Mouse (Mus musculus): Measurements from ENCODE around the gene Midn.

Gene Midn

DNA sequence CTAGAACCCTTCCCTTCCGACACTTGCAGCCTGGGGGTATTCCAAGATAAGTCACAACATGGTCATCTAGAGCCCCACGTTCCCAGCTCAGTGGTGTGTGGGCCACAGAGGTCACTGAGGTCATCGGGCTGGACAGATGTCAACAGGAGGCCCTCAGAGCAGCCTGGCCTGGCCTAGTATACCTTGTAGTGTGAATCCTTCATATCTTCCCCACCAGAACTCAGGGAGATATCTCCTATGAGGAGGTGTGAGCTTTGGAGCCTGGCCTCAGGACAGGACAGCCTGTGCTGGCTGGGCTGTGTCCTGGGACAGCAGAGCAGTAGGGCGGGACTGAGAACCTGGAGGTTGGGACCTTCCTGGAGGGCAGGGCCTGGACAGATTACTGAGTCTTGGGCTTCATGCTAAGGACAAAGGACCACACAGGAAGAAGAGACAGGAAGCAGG, 1.5 kb upstream of the Midn start:
- TF ChIP-seq GATA4 (IDR thresholded peaks at IDR 0.05; ENCODE audit: insufficient replicate concordance, low read length): peak; percentile 79; the same call in 1 of the 2 replicates

DNA sequence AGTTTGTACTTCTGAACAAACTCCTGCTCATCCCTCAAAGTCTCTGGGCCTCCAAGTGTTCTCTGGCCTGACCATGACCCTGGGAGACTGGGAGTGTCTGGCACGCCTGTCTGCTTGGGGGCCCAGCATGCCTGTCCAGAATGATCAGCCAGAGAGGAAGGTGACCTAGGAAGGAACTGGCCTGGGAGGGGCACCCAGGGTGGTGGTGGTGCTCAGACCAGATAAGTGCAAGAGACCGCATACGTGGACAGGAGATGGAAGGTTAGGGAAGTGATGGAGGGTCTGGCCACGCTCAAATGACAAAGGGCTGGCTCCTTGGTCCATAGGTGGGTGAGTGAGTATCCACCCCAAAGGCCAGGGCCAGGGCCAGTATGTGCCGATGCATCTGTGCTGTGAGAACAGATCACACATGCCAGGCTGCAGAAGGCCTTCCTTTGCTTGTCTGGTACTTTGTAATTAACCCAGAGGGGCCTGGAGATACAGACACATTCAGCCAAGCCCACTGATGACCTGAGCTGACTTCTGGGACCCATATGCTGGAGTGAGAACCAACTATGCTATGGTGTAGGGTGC, 840 bp upstream of the Midn start:
- no peak for TF ChIP-seq GATA4 (IDR thresholded peaks at IDR 0.05; ENCODE audit: insufficient replicate concordance, low read length)

DNA sequence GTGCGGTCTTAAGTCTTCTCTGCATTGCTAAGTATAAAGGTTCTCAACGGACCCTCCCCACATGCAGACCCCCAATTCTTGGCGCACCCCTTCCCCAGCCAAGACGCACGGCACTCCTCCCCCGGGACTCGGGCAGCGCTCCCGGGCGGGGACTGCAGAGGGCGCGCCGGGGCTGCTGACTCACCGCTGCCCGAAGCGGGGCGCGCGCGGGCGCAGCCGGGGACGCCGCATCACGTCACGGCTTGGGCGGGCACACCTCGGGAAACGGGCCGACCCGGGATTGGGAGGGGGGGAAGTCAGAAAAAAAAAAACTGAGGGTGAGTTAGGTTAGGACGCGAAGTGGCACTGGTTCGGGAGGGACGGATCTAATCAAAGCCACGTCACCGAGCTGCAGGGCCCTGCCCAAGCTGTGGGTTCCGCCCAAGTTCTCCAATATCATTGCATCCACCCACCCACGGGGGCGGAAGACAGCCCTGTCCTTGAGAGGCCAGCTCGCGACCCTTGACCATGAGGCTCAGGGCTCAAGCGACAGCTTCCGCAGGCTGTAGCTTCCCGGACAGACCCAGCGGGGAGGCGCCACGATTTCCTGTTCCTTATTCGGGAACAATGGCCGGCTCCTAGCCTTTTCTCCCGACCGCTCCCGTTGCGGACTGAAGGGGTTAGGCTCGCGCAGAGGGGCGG, 678 bp downstream of the Midn start:
- peak; percentile 73; the same call in 1 of the 2 replicates for TF ChIP-seq GATA4 (IDR thresholded peaks at IDR 0.05; ENCODE audit: insufficient replicate concordance, low read length)

DNA sequence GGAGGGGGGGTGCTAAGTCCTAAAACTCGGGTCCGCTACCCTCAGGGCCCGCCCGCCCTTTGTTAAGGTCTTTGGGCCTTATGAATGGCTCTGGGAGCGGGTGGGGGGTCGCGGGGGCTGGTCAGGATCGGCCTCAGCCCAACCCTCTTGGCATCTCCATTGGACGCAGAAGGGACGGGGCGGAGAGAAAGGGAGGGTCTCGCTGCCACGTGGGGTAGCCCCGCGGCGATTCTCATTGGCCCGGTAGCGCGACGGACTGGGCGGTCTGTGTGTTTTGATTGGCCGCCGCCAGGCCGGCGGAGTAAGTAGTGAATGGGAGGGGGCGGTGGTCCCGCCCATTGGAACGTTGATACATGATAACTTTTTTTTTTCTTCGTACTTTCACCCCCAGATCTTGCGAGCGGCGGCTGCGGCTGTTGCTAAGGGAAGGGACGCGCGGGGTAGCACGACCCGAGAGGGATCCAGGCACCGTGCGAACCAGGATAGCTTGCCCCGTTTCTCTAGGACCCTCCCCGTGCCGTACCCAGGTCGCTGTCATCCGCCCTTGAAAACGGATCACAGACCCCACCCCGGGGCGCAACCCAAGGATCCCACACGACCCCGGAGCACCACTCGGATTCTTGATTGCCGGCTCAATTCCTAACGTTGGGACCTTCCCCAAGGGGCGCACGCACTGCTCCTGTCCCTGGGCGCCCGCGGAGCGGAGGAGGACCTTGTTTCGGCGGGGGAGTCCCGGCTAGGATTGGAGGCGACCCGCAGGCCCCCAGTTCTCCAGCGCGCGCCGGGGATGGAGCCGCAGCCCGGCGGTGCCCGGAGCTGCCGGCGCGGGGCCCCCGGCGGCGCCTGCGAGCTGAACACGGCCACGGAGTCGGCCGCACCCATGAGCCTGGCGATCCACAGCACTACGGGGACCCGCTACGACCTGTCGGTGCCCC, 1.5 kb downstream of the Midn start:
- TF ChIP-seq GATA4 (IDR thresholded peaks at IDR 0.05; ENCODE audit: insufficient replicate concordance, low read length): peak; percentile 48; the same call in 1 of the 2 replicates

DNA sequence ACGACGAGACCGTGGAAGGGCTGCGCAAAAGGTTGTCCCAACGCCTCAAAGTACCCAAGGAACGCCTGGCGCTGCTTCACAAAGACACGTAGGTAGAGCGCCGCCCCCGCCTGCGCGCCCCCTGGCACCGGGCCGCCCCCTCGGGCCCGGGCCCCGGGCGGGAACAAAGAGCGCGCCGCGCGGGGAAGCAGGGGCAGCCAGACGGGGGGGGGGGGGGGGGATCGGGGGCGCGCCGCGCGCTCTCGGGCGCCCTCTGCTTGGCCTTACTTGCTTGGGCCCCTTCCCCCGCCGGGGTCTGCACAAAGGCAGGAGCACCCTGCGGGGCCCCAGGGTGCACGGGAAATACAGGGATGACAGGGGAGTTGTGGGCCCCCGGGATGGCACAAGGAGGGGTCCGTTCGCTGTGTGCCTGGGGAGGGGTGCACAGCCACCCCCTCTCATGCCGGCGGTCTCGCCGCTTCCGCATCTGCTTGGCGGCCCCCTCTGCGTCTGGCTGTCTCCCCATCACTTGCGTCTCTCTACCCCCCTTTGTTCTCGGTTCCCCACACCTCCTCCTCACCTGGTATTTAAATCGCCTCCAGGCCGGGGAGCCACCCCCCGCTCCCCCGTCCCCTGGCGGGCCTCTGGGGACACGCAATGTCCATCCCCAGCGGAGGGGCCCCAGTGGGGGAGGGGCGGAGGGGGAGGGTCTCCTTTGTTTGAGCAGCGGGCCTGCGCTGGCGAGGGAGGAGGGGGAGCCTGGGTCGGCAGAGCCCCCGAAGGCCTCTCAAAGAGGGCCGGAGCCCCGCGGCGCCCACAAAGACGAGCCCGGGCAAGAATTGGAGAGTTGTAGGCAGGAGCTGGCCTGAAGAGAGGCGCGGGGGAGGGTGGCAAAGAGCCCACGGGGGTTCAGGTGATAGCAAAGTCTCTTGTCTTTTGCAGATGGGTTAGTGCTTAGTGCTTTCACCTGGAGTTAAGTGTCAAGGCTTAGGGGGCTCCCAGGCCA, 2.4 kb downstream of the Midn start:
- TF ChIP-seq GATA4 (IDR thresholded peaks at IDR 0.05; ENCODE audit: insufficient replicate concordance, low read length): no peak

DNA sequence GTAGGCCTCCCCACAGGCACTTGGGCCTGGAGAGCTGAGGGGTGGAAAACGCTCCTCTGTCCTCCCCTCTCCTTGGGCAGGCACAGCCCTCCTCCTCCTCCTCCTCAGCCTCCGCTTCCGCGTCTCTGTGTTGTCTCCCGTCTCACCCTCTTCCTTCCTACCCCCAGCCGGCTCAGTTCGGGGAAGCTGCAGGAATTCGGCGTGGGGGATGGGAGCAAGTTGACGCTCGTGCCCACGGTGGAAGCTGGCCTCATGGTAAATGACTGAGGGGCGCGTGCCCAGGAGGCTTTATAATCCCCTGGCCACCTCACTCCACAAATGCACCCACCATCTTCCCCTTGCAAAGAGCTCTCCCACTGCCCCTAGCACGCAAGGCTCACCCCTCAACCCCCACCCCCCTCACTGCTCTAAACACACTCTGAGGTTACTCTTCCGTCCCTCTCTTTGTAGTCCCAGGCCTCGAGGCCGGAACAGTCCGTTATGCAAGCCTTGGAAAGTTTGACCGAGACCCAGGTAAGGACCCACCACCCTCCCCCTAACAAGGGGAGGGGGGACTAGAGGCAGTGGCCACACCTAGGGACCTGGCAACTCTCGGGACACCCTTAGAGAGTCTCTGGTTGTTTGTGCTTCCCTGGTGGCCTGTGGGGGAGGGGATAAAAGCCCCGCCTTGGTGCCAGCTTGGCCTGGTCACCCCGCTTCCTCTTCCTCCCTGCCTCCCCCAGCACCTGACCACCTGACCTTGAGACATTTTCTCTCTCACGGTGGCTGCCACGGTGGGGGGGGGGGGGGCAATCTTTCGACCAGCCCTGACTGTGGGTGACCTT, 3.4 kb downstream of the Midn start:
- no peak; the same call in 1 of the 2 replicates for TF ChIP-seq GATA4 (IDR thresholded peaks at IDR 0.05; ENCODE audit: insufficient replicate concordance, low read length)

DNA sequence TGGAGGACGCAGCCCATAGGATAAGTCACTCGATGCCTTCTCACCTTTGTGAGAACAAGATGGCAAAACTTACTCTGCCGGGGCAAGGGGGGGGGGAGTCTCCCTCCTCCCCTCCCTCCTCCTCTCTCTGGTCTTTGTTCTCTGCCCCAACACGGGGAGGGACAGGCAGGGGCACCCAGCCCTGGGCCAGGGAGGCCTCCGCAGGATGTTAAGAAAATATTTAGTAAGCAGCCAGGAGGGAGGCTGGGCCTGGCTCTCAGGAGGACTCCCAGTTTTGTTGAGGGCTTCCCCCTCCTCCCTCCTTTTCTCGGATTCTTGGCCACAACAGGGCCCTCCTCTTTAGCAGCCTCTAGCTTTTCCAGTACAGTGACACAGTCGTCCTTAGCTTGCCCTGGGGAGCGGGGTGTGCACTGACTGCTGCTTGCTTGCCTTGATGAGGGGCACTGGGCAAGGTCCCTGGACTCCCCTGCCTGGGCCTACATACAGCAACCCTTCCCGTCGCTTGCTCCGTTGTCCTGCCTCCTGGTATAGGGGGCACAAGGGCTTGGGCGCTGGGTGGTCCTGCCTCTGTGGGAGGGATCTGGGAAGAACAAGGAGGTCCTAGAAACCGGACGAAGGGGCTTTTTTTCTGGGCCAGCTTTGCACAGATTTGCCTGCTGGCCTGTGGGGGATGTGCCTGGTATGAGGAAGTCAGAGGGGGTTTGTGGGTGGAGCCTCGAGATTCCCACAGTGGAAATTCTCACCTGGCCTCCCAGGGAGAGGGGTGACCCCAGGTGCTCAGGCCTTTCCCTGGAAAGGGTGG, 4.2 kb downstream of the Midn start:
- no peak for TF ChIP-seq GATA4 (IDR thresholded peaks at IDR 0.05; ENCODE audit: insufficient replicate concordance, low read length)

DNA sequence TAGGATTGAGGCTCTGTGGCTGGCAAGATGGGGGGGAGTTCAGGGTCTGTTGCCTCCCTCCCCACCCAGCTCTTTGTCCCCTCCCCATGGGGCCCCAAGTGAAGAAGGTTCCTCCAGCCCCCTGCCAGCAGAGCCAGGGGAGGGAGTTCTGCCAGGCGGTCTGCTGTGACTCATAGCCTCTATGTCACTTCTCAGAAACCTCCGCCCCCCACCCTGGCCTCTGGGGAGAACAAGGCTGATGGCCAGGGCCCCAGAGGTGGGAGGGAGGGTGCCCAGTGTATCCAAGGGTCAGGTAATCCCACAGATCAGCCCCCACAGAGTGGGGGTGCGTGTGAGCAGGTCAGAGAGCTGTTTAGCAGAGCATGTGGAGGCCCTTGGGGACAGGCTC, 4.8 kb downstream of the Midn start:
- TF ChIP-seq GATA4 (IDR thresholded peaks at IDR 0.05; ENCODE audit: insufficient replicate concordance, low read length): no peak

DNA sequence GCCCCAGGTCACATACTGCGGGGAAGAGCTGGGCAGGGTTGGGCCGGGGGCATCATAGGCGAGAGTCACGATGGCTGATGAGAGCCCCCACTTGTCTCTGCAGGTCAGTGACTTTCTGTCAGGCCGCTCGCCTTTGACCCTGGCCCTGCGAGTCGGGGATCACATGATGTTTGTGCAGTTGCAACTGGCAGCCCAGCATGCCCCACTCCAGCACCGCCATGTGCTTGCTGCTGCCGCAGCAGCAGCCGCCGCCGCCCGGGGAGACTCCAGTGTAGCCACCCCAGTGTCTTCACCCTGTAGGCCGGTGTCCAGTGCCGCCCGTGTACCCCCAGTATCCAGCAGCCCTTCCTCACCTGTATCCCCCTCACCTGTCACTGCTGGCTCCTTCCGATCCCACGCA, 5.6 kb downstream of the Midn start:
- TF ChIP-seq GATA4 (IDR thresholded peaks at IDR 0.05; ENCODE audit: insufficient replicate concordance, low read length): no peak

DNA sequence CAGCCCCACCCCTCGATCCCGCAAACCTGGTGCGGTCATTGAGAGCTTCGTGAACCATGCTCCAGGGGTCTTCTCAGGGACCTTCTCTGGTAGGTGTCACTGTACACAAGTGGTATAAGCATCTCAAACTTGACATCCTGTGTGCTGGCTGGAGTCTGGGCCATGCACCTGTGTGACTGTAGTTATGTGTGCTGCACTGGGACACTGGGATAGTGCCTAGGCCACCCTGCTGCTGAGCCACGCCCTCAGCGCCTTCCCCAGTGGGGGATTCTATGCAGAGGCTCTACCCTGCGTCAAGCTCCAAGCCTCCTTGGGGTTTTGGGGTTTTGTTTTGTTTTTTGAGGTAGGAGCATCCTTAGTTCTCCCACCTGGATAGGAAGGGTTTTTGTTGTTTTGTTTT, 6.3 kb downstream of the Midn start:
- TF ChIP-seq GATA4 (IDR thresholded peaks at IDR 0.05; ENCODE audit: insufficient replicate concordance, low read length): no peak

DNA sequence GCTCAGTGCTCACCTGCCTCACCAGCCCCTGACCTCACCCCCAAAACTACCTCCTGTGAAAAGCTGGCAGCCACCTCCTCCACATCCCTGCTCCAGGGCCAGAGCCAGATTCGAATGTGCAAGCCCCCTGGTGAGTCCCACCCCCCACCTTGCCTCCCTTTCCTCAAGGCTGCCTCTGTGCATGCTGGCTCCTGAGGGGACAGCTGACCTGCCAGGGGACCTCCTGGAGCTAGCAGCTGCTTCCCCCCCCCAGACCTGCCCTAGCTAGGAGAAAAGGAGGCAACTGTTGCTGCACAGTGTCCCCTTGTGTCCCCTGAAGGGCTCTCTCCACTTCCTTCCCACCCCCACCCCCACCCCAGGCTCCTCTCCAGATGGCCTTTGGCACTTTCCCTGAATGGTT, 7.2 kb downstream of the Midn start:
- TF ChIP-seq GATA4 (IDR thresholded peaks at IDR 0.05; ENCODE audit: insufficient replicate concordance, low read length): no peak

DNA sequence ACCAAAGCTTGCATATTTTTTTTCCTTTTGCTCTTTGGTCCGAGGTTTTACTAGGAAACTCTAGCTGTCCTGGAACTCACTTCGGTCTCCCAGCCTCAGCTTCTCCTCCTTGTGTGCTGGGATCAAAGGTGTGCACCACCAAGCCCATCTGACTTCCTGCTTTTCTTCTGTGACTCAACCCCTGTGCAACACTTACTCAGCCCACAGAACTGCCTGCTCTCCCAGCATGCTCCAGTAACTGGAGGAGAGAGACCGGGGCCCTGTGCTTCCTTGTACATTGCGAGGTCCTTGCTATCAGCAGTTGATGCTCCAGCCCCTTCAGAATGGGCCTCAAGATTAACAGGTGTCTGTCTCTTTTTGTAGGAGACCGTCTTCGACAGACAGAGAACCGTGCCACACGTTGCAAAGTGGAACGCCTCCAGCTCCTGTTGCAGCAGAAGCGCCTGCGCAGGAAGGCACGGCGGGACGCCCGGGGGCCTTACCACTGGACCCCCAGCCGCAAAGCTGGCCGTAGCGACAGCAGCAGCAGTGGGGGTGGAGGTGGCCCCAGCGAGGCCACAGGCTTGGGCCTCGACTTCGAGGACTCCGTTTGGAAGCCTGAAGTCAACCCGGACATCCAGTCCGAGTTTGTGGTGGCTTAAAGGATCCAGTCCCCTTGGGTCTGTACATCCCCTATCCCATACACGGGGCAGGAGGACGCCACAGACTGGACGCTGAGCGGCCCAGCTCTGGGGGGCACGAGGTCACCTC, 8.1 kb downstream of the Midn start:
- TF ChIP-seq GATA4 (IDR thresholded peaks at IDR 0.05; ENCODE audit: insufficient replicate concordance, low read length): no peak

DNA sequence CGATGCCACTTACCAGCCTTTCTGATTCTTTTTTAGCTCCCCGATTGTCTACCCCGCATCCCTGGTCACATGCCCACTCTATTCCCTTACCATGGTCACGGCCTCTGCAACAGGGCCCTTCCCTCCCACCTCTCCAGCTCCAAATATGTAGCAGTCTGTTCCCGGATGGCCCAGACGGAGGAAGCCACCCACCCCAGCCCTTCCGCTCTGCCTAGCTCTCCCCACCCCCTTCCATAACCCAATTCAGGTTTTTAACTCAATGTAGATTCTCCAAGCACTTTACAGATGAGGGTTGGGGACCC, 8.6 kb downstream of the Midn start:
- TF ChIP-seq GATA4 (IDR thresholded peaks at IDR 0.05; ENCODE audit: insufficient replicate concordance, low read length): no peak
